Mouse (Mus musculus) midbrain, postnatal 0 days (tissue): ENCODE data around the gene Ces5a. TPM values are rescaled to one million over a fixed set of nuclear protein-coding genes. Genes with fewer than 3 reads are reported as not detected.
"Not testable (repeated sequence)": the region's sequence is repeated elsewhere in the genome, so short reads cannot be mapped to it uniquely, and the experiment has no call there.

Experiments used
- ATAC-seq: fragments of 200-750 bp; cut with Nextera tagmentation; 2 replicates; pipeline ENCODE4 v1.8.0; 2017; ENCODE audit warnings: moderate number of reproducible peaks, mild to moderate bottlenecking, moderate TSS enrichment, moderate library complexity; ENCODE audit not compliant: low FRiP score
- DNase-seq: peaks from one replicate; pipeline ENCODE4 v3.0.0-alpha.2; 2015; ENCODE audit warnings: low spot score
- H3K27ac ChIP-seq: fragments of 300-500 bp; sonication (generic); 2 replicates; pipeline ENCODE4 v1.5.1; 2014; ENCODE audit warnings: low read depth, mild to moderate bottlenecking, low read length, mixed read lengths
- H3K27me3 ChIP-seq: fragments of 300-500 bp; sonication (generic); 2 replicates; pipeline ENCODE4 v1.6.1; 2014; ENCODE audit warnings: low read length, control low read depth, mixed read lengths; ENCODE audit not compliant: insufficient read depth
- H3K36me3 ChIP-seq: fragments of 300-500 bp; sonication (generic); 2 replicates; pipeline ENCODE4 v1.6.1; 2014; ENCODE audit warnings: low read length, control low read depth, mixed read lengths; ENCODE audit not compliant: insufficient read depth
- H3K4me1 ChIP-seq: fragments of 300-500 bp; sonication (generic); 2 replicates; pipeline ENCODE4 v1.6.1; 2014; ENCODE audit warnings: mild to moderate bottlenecking, control low read depth, antibody characterized with exemption, low read length, mixed read lengths; ENCODE audit not compliant: insufficient read depth
- H3K4me2 ChIP-seq: fragments of 300-500 bp; sonication (generic); 2 replicates; pipeline ENCODE4 v1.6.1; 2014; ENCODE audit warnings: low read depth, mild to moderate bottlenecking, low read length, mixed read lengths; ENCODE audit not compliant: poor library complexity, severe bottlenecking
- H3K4me3 ChIP-seq: fragments of 300-500 bp; sonication (generic); 2 replicates; pipeline ENCODE4 v1.5.1; 2014; ENCODE audit warnings: low read depth, mild to moderate bottlenecking, low read length, moderate library complexity
- H3K9ac ChIP-seq: fragments of 300-500 bp; sonication (generic); replicated peaks from 2 replicates; pipeline ENCODE4 v1.6.1; 2014; ENCODE audit warnings: mild to moderate bottlenecking, low read length, moderate library complexity, mixed read lengths; ENCODE audit not compliant: poor library complexity, severe bottlenecking
- H3K9me3 ChIP-seq: fragments of 300-500 bp; sonication (generic); 2 replicates; pipeline ENCODE4 v1.6.1; 2016; ENCODE audit warnings: low read length, control low read depth
- CTCF ChIP-seq: IDR thresholded peaks from 2 replicates; pipeline ENCODE4 v1.5.1; 2016; ENCODE audit warnings: antibody characterized with exemption, mild to moderate bottlenecking
- WGBS: fragments of 180-500 bp; shearing (Covaris S2); extraction: QIAGEN DNeasy Blood & Tissue Kit; methylation state at CpG from one replicate; pipeline ENCODE4 v1.1.7; 2014; 5-methylcytosine and 5-hydroxymethylcytosine counted together
- polyA plus RNA-seq: library from polyadenylated mRNA; unstranded; fragments of >200 nt; fragmentation: Nextera tagmentation; extraction: Ambion mirVana; gene quantifications from 2 replicates; pipeline ENCODE4 v1.2.1, GENCODE M21; 2015
- total RNA-seq: library from RNA; depleted of rRNA; stranded (reverse); fragments of >200 nt; gene quantifications from 2 replicates; pipeline ENCODE4 v1.2.3, GENCODE M21; 2014

Ces5a gene
- total and polyA plus RNA-seq, 2 experiments from 2014 or later = 0.38 to 0.77 TPM

GRCm38 (mm10) chr8:93559696-93560095 is 24.1 kb upstream of the Ces5a start:
- Histone ChIP-seq H3K27me3 (no peaks in the 10 kb centered on the region), H3K9me3 (0 out of 2 replicates have a peak, but pooled peaks cover 3% of the 10 kb centered on the region), H3K9ac (no peak overlapping the region), H3K36me3 (no peaks in the 10 kb centered on the region), H3K27ac (no peak overlapping the region), H3K4me3 (no peak overlapping the region), H3K4me2 (no peak overlapping the region), H3K4me1 (peaks cover 5% of the 10 kb centered on the region; the same call in 1 of the 2 replicates)
- DNase-seq (no peak), ATAC-seq (no peak)
- 88% methylated on average over 2 of the region's 2 CpGs for WGBS
- no peak for TF ChIP-seq CTCF

- 91% methylated on average over 3 of the region's 3 CpGs for WGBS
- ATAC-seq (no peak), DNase-seq (no peak)
- H3K9ac ChIP-seq = no peak overlapping the region
- TF ChIP-seq CTCF = no peak
- no peaks in the 10 kb centered on the region for H3K9me3 ChIP-seq
- H3K27me3 ChIP-seq = no peaks in the 10 kb centered on the region
- H3K4me1 ChIP-seq = no peaks in the 10 kb centered on the region
- no peak overlapping the region for H3K4me3 ChIP-seq
- H3K4me2 ChIP-seq = no peak overlapping the region
- H3K36me3 ChIP-seq = no peaks in the 10 kb centered on the region
- H3K27ac ChIP-seq = no peak overlapping the region
These were observed 33.0 kb downstream of the Ces5a start for GRCm38 (mm10) chr8:93502634-93503033.

GRCm38 (mm10) chr8:93499437-93499836 is 36.2 kb downstream of the Ces5a start:
- Histone ChIP-seq H3K4me2 (peak overlapping the region; percentile 29; the same call in 1 of the 2 replicates), H3K27ac (no peak overlapping the region), H3K4me3 (no peak overlapping the region), H3K9me3 (no peaks in the 10 kb centered on the region), H3K9ac (no peak overlapping the region), H3K4me1 (no peaks in the 10 kb centered on the region), H3K36me3 (no peaks in the 10 kb centered on the region), H3K27me3 (no peaks in the 10 kb centered on the region)
- WGBS = 21% methylated on average over 9 of the region's 9 CpGs
- no peak for TF ChIP-seq CTCF
- ATAC-seq = no peak
- no peak for DNase-seq

GRCm38 (mm10) chr8:93495330-93495729 is 40.3 kb downstream of the Ces5a start:
- ATAC-seq = no peak
- TF ChIP-seq CTCF = peak; percentile 96
- peak; percentile 81 for DNase-seq
- H3K9me3 ChIP-seq = no peaks in the 10 kb centered on the region
- H3K36me3 ChIP-seq = no peaks in the 10 kb centered on the region
- no peak overlapping the region for H3K27ac ChIP-seq
- H3K4me2 ChIP-seq = no peak overlapping the region
- H3K4me3 ChIP-seq = no peak overlapping the region
- H3K4me1 ChIP-seq = no peaks in the 10 kb centered on the region
- no peak overlapping the region for H3K9ac ChIP-seq
- WGBS = 22% methylated on average over 6 of the region's 6 CpGs
- H3K27me3 ChIP-seq = no peaks in the 10 kb centered on the region

- Histone ChIP-seq H3K36me3 (no peaks in the 10 kb centered on the region), H3K4me1 (no peaks in the 10 kb centered on the region), H3K27ac (no peak overlapping the region), H3K4me3 (no peak overlapping the region), H3K27me3 (no peaks in the 10 kb centered on the region), H3K9ac (no peak overlapping the region), H3K9me3 (no peaks in the 10 kb centered on the region), H3K4me2 (no peak overlapping the region)
- ATAC-seq (no peak), DNase-seq (no peak)
- no peak for TF ChIP-seq CTCF
- 6% methylated on average over 4 of the region's 4 CpGs for WGBS
These were observed 46.9 kb downstream of the Ces5a start for GRCm38 (mm10) chr8:93488743-93489142.

GRCm38 (mm10) chr8:93478211-93478610 is 57.4 kb downstream of the Ces5a start:
- Histone ChIP-seq H3K27me3 (no peaks in the 10 kb centered on the region), H3K4me2 (no peak overlapping the region), H3K36me3 (no peaks in the 10 kb centered on the region), H3K4me3 (no peak overlapping the region), H3K9me3 (no peaks in the 10 kb centered on the region), H3K4me1 (no peaks in the 10 kb centered on the region), H3K9ac (no peak overlapping the region), H3K27ac (no peak overlapping the region)
- DNase-seq (no peak), ATAC-seq (no peak)
- 98% methylated on average over 3 of the region's 3 CpGs for WGBS
- no peak for TF ChIP-seq CTCF

- DNase-seq, H3K9me3 ChIP-seq, H3K36me3 ChIP-seq, H3K4me3 ChIP-seq, H3K4me2 ChIP-seq, H3K9ac ChIP-seq, ATAC-seq, H3K27me3 ChIP-seq, H3K4me1 ChIP-seq, H3K27ac ChIP-seq: not testable (repeated sequence)
- 88% methylated on average over 16 of the region's 16 CpGs for WGBS
These were observed 65.9 kb downstream of the Ces5a start for GRCm38 (mm10) chr8:93469733-93470132.
